Mouse (Mus musculus) liver, adult (tissue): ENCODE data around the gene Nhsl1.

Experiments used
- GATA4 ChIP-seq: IDR thresholded peaks from 2 replicates; pipeline ENCODE4 v1.6.1; 2014; ENCODE audit warnings: mild to moderate bottlenecking, low read length; ENCODE audit not compliant: insufficient replicate concordance

The Nhsl1 gene

GRCm38 (mm10) chr10:18408635-18409034 is 89.8 kb downstream of the Nhsl1 start:
- no peak for TF ChIP-seq GATA4

- no peak for TF ChIP-seq GATA4
These were observed 90.3 kb downstream of the Nhsl1 start for GRCm38 (mm10) chr10:18409068-18409467.

GRCm38 (mm10) chr10:18411266-18411665 is 92.5 kb downstream of the Nhsl1 start:
- no peak for TF ChIP-seq GATA4

GRCm38 (mm10) chr10:18415946-18416345 is 97.2 kb downstream of the Nhsl1 start:
- TF ChIP-seq GATA4, result peak; percentile 60; the same call in 1 of the 2 replicates

- TF ChIP-seq GATA4, result no peak
These were observed 99.4 kb downstream of the Nhsl1 start for GRCm38 (mm10) chr10:18418160-18418559.

GRCm38 (mm10) chr10:18419508-18419907 is 100.7 kb downstream of the Nhsl1 start:
- no peak for TF ChIP-seq GATA4

- TF ChIP-seq GATA4, result no peak
These were observed 101.6 kb downstream of the Nhsl1 start for GRCm38 (mm10) chr10:18420259-18421000.

GRCm38 (mm10) chr10:18422968-18423367 is 104.2 kb downstream of the Nhsl1 start:
- no peak for TF ChIP-seq GATA4

- TF ChIP-seq GATA4, result no peak
These were observed 104.8 kb downstream of the Nhsl1 start for GRCm38 (mm10) chr10:18423557-18423956.

GRCm38 (mm10) chr10:18427866-18428265 is 109.1 kb downstream of the Nhsl1 start:
- no peak for TF ChIP-seq GATA4

GRCm38 (mm10) chr10:18429533-18429932 is 110.7 kb downstream of the Nhsl1 start:
- no peak for TF ChIP-seq GATA4

- TF ChIP-seq GATA4, result no peak; the same call in 1 of the 2 replicates
These were observed 111.4 kb downstream of the Nhsl1 start for GRCm38 (mm10) chr10:18430141-18430540.

GRCm38 (mm10) chr10:18430973-18431372 is 112.2 kb downstream of the Nhsl1 start:
- peak; percentile 88; the same call in 1 of the 2 replicates for TF ChIP-seq GATA4

- TF ChIP-seq GATA4, result no peak
These were observed 112.8 kb downstream of the Nhsl1 start for GRCm38 (mm10) chr10:18431546-18431945.

GRCm38 (mm10) chr10:18435454-18435853 is 116.7 kb downstream of the Nhsl1 start:
- TF ChIP-seq GATA4, result no peak

- no peak for TF ChIP-seq GATA4
These were observed 117.2 kb downstream of the Nhsl1 start for GRCm38 (mm10) chr10:18435938-18436337.

GRCm38 (mm10) chr10:18437584-18437983 is 118.8 kb downstream of the Nhsl1 start:
- TF ChIP-seq GATA4, result no peak
